Mouse (Mus musculus): ENCODE measurements around the gene Ccdc83. TPM values are rescaled to one million over a fixed set of nuclear protein-coding genes. Genes with fewer than 3 reads are reported as not detected.
"Not testable (repeated sequence)": the region's sequence is repeated elsewhere in the genome, so short reads cannot be mapped to it uniquely, and the experiment has no call there.

Ccdc83 gene
- total and polyA plus RNA-seq, 2 experiments: not detected

- TF ChIP-seq CTCF (IDR thresholded peaks at IDR 0.05; ENCODE audit: low read depth, low read length): peak; percentile 11; the same call in 1 of the 2 replicates
- H3K27ac ChIP-seq (replicated peaks; ENCODE audit: insufficient read depth, low read depth, low read length); H3K4me3 ChIP-seq (ENCODE audit: insufficient read depth, low read depth, low read length); DNase-seq (ENCODE audit: extremely low read depth, low read depth, low spot score); H3K36me3 ChIP-seq (ENCODE audit: control insufficient read depth, insufficient read depth, low read length); H3K4me1 ChIP-seq (ENCODE audit: control insufficient read depth, insufficient read depth, low read length); H3K27me3 ChIP-seq (ENCODE audit: control insufficient read depth, insufficient read depth, low read length); H3K9ac ChIP-seq (ENCODE audit: low read depth, low read length); H3K79me2 ChIP-seq (ENCODE audit: control insufficient read depth, insufficient read depth, low read length): not testable (repeated sequence)
Observed at GRCm38 (mm10) chr7:90228884-90229283, 36.7 kb downstream of the Ccdc83 start.

DNA sequence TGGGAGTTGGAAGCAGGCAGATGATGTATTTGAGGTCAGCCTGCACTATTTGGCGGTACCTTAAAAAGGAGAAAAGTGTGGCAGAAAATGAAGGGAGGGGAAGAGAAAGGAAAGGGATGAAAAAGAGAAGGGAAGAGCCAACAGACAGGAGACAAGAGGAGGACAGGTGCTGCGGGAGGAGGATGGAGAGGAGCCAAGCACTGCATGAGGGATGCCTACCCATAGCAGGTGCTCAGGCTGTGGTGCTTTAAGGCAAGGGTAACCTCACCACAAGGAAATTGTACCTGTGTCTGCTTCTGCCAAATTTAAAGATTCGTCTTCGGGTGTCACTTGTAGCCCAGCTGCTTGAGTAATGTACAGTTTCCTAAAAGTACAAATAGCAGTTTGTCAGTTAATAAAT is 37.5 kb downstream of the Ccdc83 start:
- TF ChIP-seq POLR2A (IDR thresholded peaks at IDR 0.05; ENCODE audit: extremely low read depth, insufficient read depth, low read length) (no peak), CTCF (IDR thresholded peaks at IDR 0.05; ENCODE audit: low read depth, low read length) (no peak)
- 69% methylated on average over 4 of the region's 4 CpGs for whole genome bisulfite sequencing
- no peaks in the 10 kb centered on the region for H3K4me1 ChIP-seq (ENCODE audit: control insufficient read depth, insufficient read depth, low read length)
- H3K27me3 ChIP-seq (ENCODE audit: control insufficient read depth, insufficient read depth, low read length): no peaks in the 10 kb centered on the region
- H3K36me3 ChIP-seq (ENCODE audit: control insufficient read depth, insufficient read depth, low read length): no peaks in the 10 kb centered on the region
- no peaks in the 10 kb centered on the region for H3K79me2 ChIP-seq (ENCODE audit: control insufficient read depth, insufficient read depth, low read length)
- H3K4me3 ChIP-seq (ENCODE audit: insufficient read depth, low read depth, low read length): no peak overlapping the region
- no peak for DNase-seq (ENCODE audit: extremely low read depth, low read depth, low spot score)
- no peak overlapping the region for H3K27ac ChIP-seq (replicated peaks; ENCODE audit: insufficient read depth, low read depth, low read length)
- H3K9ac ChIP-seq (ENCODE audit: low read depth, low read length): no peak overlapping the region

DNA sequence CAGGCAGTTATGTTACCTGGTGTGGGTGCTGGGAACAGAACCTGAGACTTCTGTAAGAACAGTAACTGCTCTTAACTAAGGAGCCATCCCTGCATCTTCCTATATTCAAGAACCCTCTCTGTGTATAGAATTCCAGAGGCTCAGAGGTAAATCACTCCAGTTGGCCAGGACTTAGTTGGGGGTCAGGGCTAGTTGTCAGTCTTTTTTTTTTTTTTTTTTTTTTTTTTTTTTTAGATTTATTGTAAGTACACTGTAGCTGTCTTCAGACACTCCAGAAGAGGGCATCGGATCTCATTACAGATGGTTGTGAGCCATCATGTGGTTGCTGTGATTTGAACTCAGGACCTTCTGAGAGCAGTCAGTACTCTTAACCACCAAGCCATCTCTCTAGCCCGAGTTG is 44.1 kb downstream of the Ccdc83 start:
- H3K79me2 ChIP-seq (ENCODE audit: control insufficient read depth, insufficient read depth, low read length): no peaks in the 10 kb centered on the region

GRCm38 (mm10) chr7:90218122-90218521 is 47.5 kb downstream of the Ccdc83 start:
- Histone ChIP-seq H3K4me3 (ENCODE audit: insufficient read depth, low read depth, low read length) (no peak overlapping the region), H3K4me1 (ENCODE audit: control insufficient read depth, insufficient read depth, low read length) (no peaks in the 10 kb centered on the region), H3K27me3 (ENCODE audit: control insufficient read depth, insufficient read depth, low read length) (no peaks in the 10 kb centered on the region), H3K27ac (replicated peaks; ENCODE audit: insufficient read depth, low read depth, low read length) (no peak overlapping the region), H3K9ac (ENCODE audit: low read depth, low read length) (no peak overlapping the region), H3K79me2 (ENCODE audit: control insufficient read depth, insufficient read depth, low read length) (no peaks in the 10 kb centered on the region), H3K36me3 (ENCODE audit: control insufficient read depth, insufficient read depth, low read length) (no peaks in the 10 kb centered on the region)
- no peak for DNase-seq (ENCODE audit: extremely low read depth, low read depth, low spot score)
- TF ChIP-seq POLR2A (IDR thresholded peaks at IDR 0.05; ENCODE audit: extremely low read depth, insufficient read depth, low read length): no peak
- TF ChIP-seq CTCF (IDR thresholded peaks at IDR 0.05; ENCODE audit: low read depth, low read length): no peak
- WGBS: 72% methylated on average over 5 of the region's 5 CpGs

More for the DNA sequence above, 44.1 kb downstream of the Ccdc83 start:
- no peak overlapping the region for H3K9ac ChIP-seq (ENCODE audit: low read depth, low read length)
- TF ChIP-seq CTCF (IDR thresholded peaks at IDR 0.05; ENCODE audit: low read depth, low read length) (no peak), POLR2A (IDR thresholded peaks at IDR 0.05; ENCODE audit: extremely low read depth, insufficient read depth, low read length) (no peak)
- H3K27ac ChIP-seq (replicated peaks; ENCODE audit: insufficient read depth, low read depth, low read length): no peak overlapping the region
- no peaks in the 10 kb centered on the region for H3K4me1 ChIP-seq (ENCODE audit: control insufficient read depth, insufficient read depth, low read length)
- no peaks in the 10 kb centered on the region for H3K36me3 ChIP-seq (ENCODE audit: control insufficient read depth, insufficient read depth, low read length)
- 79% methylated on average over 2 of the region's 2 CpGs for WGBS
- no peak for DNase-seq (ENCODE audit: extremely low read depth, low read depth, low spot score)
- no peak overlapping the region for H3K4me3 ChIP-seq (ENCODE audit: insufficient read depth, low read depth, low read length)
- H3K27me3 ChIP-seq (ENCODE audit: control insufficient read depth, insufficient read depth, low read length): no peaks in the 10 kb centered on the region

- no peaks in the 10 kb centered on the region for H3K27me3 ChIP-seq (ENCODE audit: control insufficient read depth, insufficient read depth, low read length)
- no peaks in the 10 kb centered on the region for H3K79me2 ChIP-seq (ENCODE audit: control insufficient read depth, insufficient read depth, low read length)
- WGBS: 84% methylated on average over 8 of the region's 8 CpGs
- no peaks in the 10 kb centered on the region for H3K36me3 ChIP-seq (ENCODE audit: control insufficient read depth, insufficient read depth, low read length)
- H3K27ac ChIP-seq (replicated peaks; ENCODE audit: insufficient read depth, low read depth, low read length): no peak overlapping the region
- H3K9ac ChIP-seq (ENCODE audit: low read depth, low read length): no peak overlapping the region
- DNase-seq (ENCODE audit: extremely low read depth, low read depth, low spot score): no peak
- no peaks in the 10 kb centered on the region for H3K4me1 ChIP-seq (ENCODE audit: control insufficient read depth, insufficient read depth, low read length)
- TF ChIP-seq CTCF (IDR thresholded peaks at IDR 0.05; ENCODE audit: low read depth, low read length) (no peak), POLR2A (IDR thresholded peaks at IDR 0.05; ENCODE audit: extremely low read depth, insufficient read depth, low read length) (no peak)
- H3K4me3 ChIP-seq (ENCODE audit: insufficient read depth, low read depth, low read length): no peak overlapping the region
Observed at GRCm38 (mm10) chr7:90216511-90216910, 49.1 kb downstream of the Ccdc83 start.

GRCm38 (mm10) chr7:90210947-90211346 is 54.6 kb downstream of the Ccdc83 start:
- Histone ChIP-seq H3K9ac (ENCODE audit: low read depth, low read length) (no peak overlapping the region), H3K4me1 (ENCODE audit: control insufficient read depth, insufficient read depth, low read length) (no peaks in the 10 kb centered on the region), H3K27ac (replicated peaks; ENCODE audit: insufficient read depth, low read depth, low read length) (no peak overlapping the region), H3K79me2 (ENCODE audit: control insufficient read depth, insufficient read depth, low read length) (no peaks in the 10 kb centered on the region), H3K36me3 (ENCODE audit: control insufficient read depth, insufficient read depth, low read length) (peaks cover 27% of the 10 kb centered on the region), H3K27me3 (ENCODE audit: control insufficient read depth, insufficient read depth, low read length) (no peaks in the 10 kb centered on the region), H3K4me3 (ENCODE audit: insufficient read depth, low read depth, low read length) (no peak overlapping the region)
- DNase-seq (ENCODE audit: extremely low read depth, low read depth, low spot score): no peak
- TF ChIP-seq POLR2A (IDR thresholded peaks at IDR 0.05; ENCODE audit: extremely low read depth, insufficient read depth, low read length) (no peak), CTCF (IDR thresholded peaks at IDR 0.05; ENCODE audit: low read depth, low read length) (no peak)

Measured in liver, adult 2 months (tissue).